Mouse (Mus musculus): ENCODE data around the gene Ripk1. TPM values are rescaled to one million over a fixed set of nuclear protein-coding genes. Genes with fewer than 3 reads are reported as not detected.
"Not testable (repeated sequence)": the region's sequence is repeated elsewhere in the genome, so short reads cannot be mapped to it uniquely, and the experiment has no call there.

The Ripk1 gene
- total RNA-seq, 2 experiments from 2014 or later, result 6.2 to 8.1 TPM

- DNase-seq (ENCODE audit: low spot score in 2 of 2), result no peak
- intact Hi-C loops (cut with DNase I), result no loop called here
Measured at GRCm38 (mm10) chr13:34070296-34070695, 68.1 kb downstream of the Ripk1 start.

DNA sequence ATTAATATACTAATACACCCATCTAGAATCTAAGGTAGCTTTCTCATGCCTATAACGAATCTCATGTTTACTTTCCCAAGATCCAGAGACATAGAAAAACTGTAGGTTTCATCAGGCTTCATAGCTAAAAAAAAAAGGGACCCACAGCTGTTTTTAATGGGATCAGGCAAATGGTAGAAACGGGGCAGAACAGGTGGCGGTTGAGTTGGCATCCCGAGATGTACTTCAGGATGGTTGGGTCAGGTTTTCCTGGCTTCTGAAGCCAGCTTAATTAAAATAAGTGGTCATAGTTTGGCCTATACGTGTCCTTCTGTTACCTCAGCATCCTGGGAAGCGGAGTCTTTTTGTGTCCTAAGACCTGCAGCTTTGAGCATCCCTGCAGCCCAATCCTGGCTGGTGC is 69.7 kb downstream of the Ripk1 start:
- intact Hi-C loops (cut with DNase I), result no loop called here
- DNase-seq (ENCODE audit: low spot score in 2 of 2), result no peak

DNA sequence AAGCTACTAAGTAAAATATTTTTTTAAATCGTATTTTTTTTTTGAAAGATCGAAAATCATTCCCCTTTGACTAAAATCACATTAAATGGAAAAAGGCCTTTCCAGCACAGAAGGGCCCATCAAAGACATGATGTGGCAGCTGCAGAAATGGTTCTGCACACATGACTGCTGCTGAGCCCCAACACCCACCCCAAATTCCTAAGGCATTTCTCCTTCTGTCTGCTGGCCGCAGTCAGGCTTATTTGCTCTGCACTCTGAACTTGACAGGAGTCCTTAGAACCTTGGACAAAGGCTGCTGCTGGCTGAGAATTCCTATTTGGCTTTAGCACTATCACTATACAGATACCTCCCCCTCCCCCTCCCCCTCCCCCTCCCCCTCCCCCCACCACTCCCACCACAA is 70.7 kb downstream of the Ripk1 start:
- DNase-seq (ENCODE audit: low spot score in 2 of 2), result no peak
- intact Hi-C loops (cut with DNase I), result no loop called here

DNA sequence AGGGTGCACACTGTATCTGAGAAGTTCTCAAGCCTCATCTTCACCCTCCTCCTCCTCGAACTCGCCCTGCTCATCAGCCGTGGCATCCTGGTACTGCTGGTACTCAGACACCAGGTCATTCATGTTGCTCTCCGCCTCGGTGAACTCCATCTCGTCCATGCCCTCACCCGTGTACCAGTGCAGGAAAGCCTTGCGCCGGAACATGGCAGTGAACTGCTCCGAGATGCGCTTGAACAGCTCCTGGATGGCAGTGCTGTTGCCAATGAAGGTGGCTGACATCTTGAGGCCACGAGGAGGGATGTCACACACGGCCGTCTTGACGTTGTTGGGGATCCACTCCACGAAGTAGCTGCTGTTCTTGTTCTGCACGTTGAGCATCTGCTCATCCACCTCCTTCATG is 72.3 kb downstream of the Ripk1 start:
- DNase-seq (ENCODE audit: low spot score in 2 of 2); intact Hi-C loops (cut with DNase I): not testable (repeated sequence)

GRCm38 (mm10) chr13:34075893-34076292 is 73.7 kb downstream of the Ripk1 start:
- DNase-seq (ENCODE audit: low spot score in 2 of 2), result not testable (repeated sequence)
- intact Hi-C loops (cut with DNase I), result loop anchor here (2.0 kb wide), 1 partner anchor 79 kb away; no protein-coding TSS in a partner anchor

DNA sequence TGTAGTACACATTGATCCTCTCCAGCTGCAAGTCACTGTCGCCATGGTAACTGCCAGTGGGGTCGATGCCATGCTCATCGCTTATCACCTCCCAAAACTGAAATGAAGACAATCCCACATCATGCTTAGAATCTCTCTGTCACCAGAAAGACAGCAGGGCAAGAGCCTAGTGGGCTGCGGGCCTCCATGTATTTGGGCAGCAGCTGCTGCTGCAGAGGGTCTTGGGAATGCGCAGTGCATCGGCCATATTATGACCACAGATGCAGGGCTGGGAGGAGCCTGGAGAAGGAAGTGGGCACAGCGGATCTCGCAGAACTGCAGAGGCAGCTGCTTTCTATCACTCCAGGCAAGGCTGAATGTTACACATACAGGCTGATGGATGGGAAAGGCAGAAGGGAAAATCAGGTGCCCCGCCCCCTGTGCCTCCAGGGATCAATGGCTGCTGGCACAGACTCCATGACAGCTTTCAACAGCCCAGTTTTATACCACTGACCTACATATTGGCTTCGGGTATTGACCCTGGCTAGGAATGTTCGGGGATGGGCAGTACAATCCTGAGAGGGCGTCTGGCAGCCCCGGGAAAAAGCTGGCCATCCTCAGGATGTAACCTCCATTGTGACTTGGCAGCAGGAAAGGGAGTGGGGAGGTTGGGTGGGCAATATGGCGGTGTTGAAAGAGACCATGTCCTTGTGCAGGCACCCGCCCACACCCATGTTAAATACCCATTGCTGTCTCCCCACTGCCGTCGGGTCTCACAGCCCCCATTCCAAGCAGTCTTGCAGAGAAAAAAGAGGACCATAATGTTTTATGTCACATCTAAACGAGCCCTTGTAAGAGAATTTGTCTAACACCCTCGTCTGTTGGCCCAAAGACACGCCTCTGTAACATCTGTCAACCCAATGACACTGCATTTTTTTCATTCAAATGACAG is 74.7 kb downstream of the Ripk1 start:
- intact Hi-C loops (cut with DNase I), result loop anchor here (2.0 kb wide), 1 partner anchor 78 kb away; no protein-coding TSS in a partner anchor
- DNase-seq (ENCODE audit: low spot score in 2 of 2), result peak; percentile 64 to 78

GRCm38 (mm10) chr13:34077492-34078271 is 75.5 kb downstream of the Ripk1 start, which contains the start of gene Tubb2a:
TSS of gene Tubb2a (minus strand) at chr13:34078007.
- peak; percentile 91 to 94 for DNase-seq (ENCODE audit: low spot score in 2 of 2)
- intact Hi-C loops (cut with DNase I), result loop anchor here (2.0 kb wide), 2 partner anchors 51 to 77 kb away; no protein-coding TSS in a partner anchor

- intact Hi-C loops (cut with DNase I), result loop anchor here (2.0 kb wide), 1 partner anchor 50 kb away; no protein-coding TSS in a partner anchor
- no peak for DNase-seq (ENCODE audit: low spot score in 2 of 2)
Measured at GRCm38 (mm10) chr13:34078500-34079280, 76.5 kb downstream of the Ripk1 start.

GRCm38 (mm10) chr13:34079801-34080200 is 77.6 kb downstream of the Ripk1 start:
- intact Hi-C loops (cut with DNase I), result loop anchor here (2.0 kb wide), 1 partner anchor 49 kb away; no protein-coding TSS in a partner anchor
- DNase-seq (ENCODE audit: low spot score in 2 of 2), result no peak

DNA sequence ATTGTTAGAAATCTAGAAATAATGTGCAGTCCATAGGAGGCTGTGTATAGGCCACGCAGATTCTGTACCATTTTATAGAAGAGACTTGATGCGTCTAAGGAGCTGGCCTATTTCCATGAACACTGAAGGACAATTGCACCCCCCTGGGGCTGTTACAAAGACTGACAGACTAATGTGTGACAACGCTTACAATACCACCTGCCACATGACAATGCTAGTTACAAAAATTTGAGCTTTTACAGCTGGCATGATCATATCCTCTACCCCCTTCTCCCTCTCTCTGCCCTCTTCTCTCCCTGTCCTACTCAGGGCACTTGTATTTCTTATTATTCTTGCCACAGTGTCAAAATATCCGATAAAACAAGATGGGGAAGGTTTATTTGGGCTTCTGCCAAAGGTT is 79.8 kb downstream of the Ripk1 start:
- DNase-seq (ENCODE audit: low spot score in 2 of 2), result no peak
- intact Hi-C loops (cut with DNase I), result no loop called here

DNA sequence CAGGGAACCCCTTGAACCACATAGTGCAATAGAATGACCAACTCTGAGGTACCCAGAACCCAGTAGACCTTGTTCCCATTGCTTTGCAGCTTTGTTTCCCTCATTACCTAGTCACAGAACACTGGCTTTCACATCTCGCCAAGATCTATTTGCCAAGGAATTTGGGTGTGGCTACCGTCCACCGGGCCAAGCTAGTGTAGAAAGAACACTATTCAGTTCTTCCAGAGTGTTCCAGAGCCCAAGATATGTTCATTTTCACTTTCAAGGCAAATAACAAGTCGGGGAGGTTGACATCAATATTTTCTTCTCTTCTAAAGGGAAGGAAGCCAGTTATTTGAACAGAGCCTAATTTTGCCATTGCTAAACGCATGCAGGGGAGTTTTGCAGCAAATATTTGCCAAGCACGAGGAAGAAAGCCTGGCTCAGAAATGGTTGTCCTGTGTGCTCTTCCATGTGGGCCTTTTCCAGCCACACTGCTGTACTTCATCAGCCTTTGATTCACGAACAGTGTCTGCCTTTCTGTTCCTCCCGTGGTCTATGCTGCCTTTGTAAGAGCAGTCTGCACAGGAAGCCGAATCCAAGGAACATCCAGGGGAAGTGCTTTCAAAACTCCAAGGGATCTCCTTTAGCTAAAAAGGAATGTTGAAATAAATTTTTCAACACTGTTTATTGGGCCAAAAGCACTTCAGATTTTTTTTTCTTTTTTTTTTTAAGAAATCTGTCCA is 82.0 kb downstream of the Ripk1 start:
- DNase-seq (ENCODE audit: low spot score in 2 of 2), result no peak
- intact Hi-C loops (cut with DNase I), result no loop called here

Other genes with a start within 250 kb of the Ripk1 start
- not detected for gene Serpinb6e, start 159.0 kb upstream of the Ripk1 start, total RNA-seq (2021)
- 1 to 10 TPM; 1.0 to 1.1 TPM for gene Serpinb6c, start 96.7 kb upstream of the Ripk1 start, total RNA-seq (2021)
- 1 to 10 TPM; 5.2 to 6.2 TPM for gene Nqo2, start 37.7 kb upstream of the Ripk1 start, total RNA-seq (2021)
- gene Serpinb6a, start 431 bp downstream of the Ripk1 start, total RNA-seq (2021), result 10 to 100 TPM; 35.2 to 39.3 TPM
- 10 to 100 TPM; 33.7 to 38.3 TPM for gene Bphl, start 35.2 kb downstream of the Ripk1 start, total RNA-seq (2021)
- gene Tubb2a, start 75.6 kb downstream of the Ripk1 start, total RNA-seq (2021), result 1,000 to 10,000 TPM; 1,973 to 2,002 TPM
- 100 to 1,000 TPM; 348 to 398 TPM for gene Tubb2b, start 128.1 kb downstream of the Ripk1 start, total RNA-seq (2021)
- gene Psmg4, start 160.6 kb downstream of the Ripk1 start, total RNA-seq (2021), result 10 to 100 TPM; 23.6 to 29.0 TPM